Mouse (Mus musculus) kidney, embryonic 14.5 days (tissue): ENCODE measurements around the gene Foxo4. TPM values are rescaled to one million over a fixed set of nuclear protein-coding genes. Genes with fewer than 3 reads are reported as not detected.

Experiments used
- ATAC-seq: fragments of 200-750 bp; cut with Nextera tagmentation; 2 replicates; pipeline ENCODE4 v1.8.0; 2017; ENCODE audit warnings: moderate number of reproducible peaks, mild to moderate bottlenecking, moderate TSS enrichment, moderate library complexity; ENCODE audit not compliant: low FRiP score, low TSS enrichment
- H3K27ac ChIP-seq: fragments of 300-500 bp; sonication (generic); 2 replicates; pipeline ENCODE4 v1.5.1; 2014; ENCODE audit warnings: low read depth, mild to moderate bottlenecking, low read length, moderate library complexity, mixed read lengths
- H3K27me3 ChIP-seq: fragments of 300-500 bp; sonication (generic); 2 replicates; pipeline ENCODE4 v1.6.1; 2014; ENCODE audit warnings: mild to moderate bottlenecking, low read length; ENCODE audit not compliant: control insufficient read depth, insufficient read depth
- H3K36me3 ChIP-seq: fragments of 300-500 bp; sonication (generic); 2 replicates; pipeline ENCODE4 v1.6.1; 2014; ENCODE audit warnings: low read length, mixed read lengths; ENCODE audit not compliant: control insufficient read depth, insufficient read depth
- H3K4me1 ChIP-seq: fragments of 300-500 bp; sonication (generic); 2 replicates; pipeline ENCODE4 v1.6.1; 2014; ENCODE audit warnings: low read length, mixed read lengths; ENCODE audit not compliant: control insufficient read depth, insufficient read depth
- H3K4me2 ChIP-seq: fragments of 300-500 bp; sonication (generic); replicated peaks from 2 replicates; pipeline ENCODE4 v1.6.1; 2014; ENCODE audit warnings: low read depth, mild to moderate bottlenecking, low read length
- H3K4me3 ChIP-seq: fragments of 300-500 bp; sonication (generic); 2 replicates; pipeline ENCODE4 v1.5.1; 2014; ENCODE audit warnings: mild to moderate bottlenecking, low read length
- H3K9ac ChIP-seq: fragments of 300-500 bp; sonication (generic); 2 replicates; pipeline ENCODE4 v1.6.1; 2014; ENCODE audit warnings: low read depth, mild to moderate bottlenecking, low read length, moderate library complexity
- H3K9me3 ChIP-seq: fragments of 300-500 bp; sonication (generic); 2 replicates; pipeline ENCODE4 v1.6.1; 2016; ENCODE audit warnings: low read length; ENCODE audit not compliant: control insufficient read depth
- WGBS: fragments of 180-500 bp; shearing (Covaris S2); extraction: QIAGEN DNeasy Blood & Tissue Kit; methylation state at CpG from one replicate; pipeline ENCODE4 v1.1.7; 2014; 5-methylcytosine and 5-hydroxymethylcytosine counted together
- polyA plus RNA-seq: library from polyadenylated mRNA; unstranded; fragments of >200 nt; fragmentation: Nextera tagmentation; extraction: Ambion mirVana; gene quantifications from 2 replicates; pipeline ENCODE4 v1.2.1, GENCODE M21; 2014

Gene Foxo4
- polyA plus RNA-seq, 1 experiment from 2014 or later, result 3.9 TPM

GRCm38 (mm10) chrX:101309299-101309698, 55.0 kb downstream of the Foxo4 start:
- Histone ChIP-seq H3K4me1 (no peaks in the 10 kb centered on the region), H3K9ac (no peak overlapping the region), H3K27me3 (0 out of 2 replicates have a peak, but pooled peaks cover 3% of the 10 kb centered on the region), H3K4me3 (no peak overlapping the region), H3K9me3 (no peaks in the 10 kb centered on the region), H3K27ac (no peak overlapping the region), H3K4me2 (no peak overlapping the region), H3K36me3 (no peaks in the 10 kb centered on the region)
- 81% methylated on average over 5 of the region's 5 CpGs for WGBS
- ATAC-seq, result no peak

Other genes with a start within 250 kb of the Foxo4 start
- gene Tex11, start 194.9 kb upstream of the Foxo4 start, polyA plus RNA-seq, result not detected in 2 replicates
- 2.2 and 2.3 TPM in 2 replicates for gene Slc7a3, start 168.5 kb upstream of the Foxo4 start, polyA plus RNA-seq
- 43.1 and 52.6 TPM in 2 replicates for gene Snx12, start 32.0 kb upstream of the Foxo4 start, polyA plus RNA-seq
- gene Gm614, start 9.5 kb downstream of the Foxo4 start, polyA plus RNA-seq, result 0.30 TPM in 1 of 2 replicates, not detected in the other
- gene Il2rg, start 13.7 kb downstream of the Foxo4 start, polyA plus RNA-seq, result 18.8 and 19.5 TPM in 2 replicates
- gene Gm20489, start 14.5 kb downstream of the Foxo4 start, polyA plus RNA-seq, result not detected in 2 replicates
- gene Med12, start 19.5 kb downstream of the Foxo4 start, polyA plus RNA-seq, result 42.0 and 51.5 TPM in 2 replicates
- 3.7 and 7.8 TPM in 2 replicates for gene Nlgn3, start 44.6 kb downstream of the Foxo4 start, polyA plus RNA-seq
- gene Gjb1, start 121.8 kb downstream of the Foxo4 start, polyA plus RNA-seq, result 8.8 and 10.2 TPM in 2 replicates
- gene Zmym3, start 166.3 kb downstream of the Foxo4 start, polyA plus RNA-seq, result 23.4 and 32.0 TPM in 2 replicates
- 403 and 456 TPM in 2 replicates for gene Nono, start 174.8 kb downstream of the Foxo4 start, polyA plus RNA-seq
- gene Itgb1bp2, start 194.6 kb downstream of the Foxo4 start, polyA plus RNA-seq, result 1.7 and 2.2 TPM in 2 replicates